Mouse (Mus musculus) liver, embryonic 13.5 days (tissue): ENCODE data around the gene Zfp286. TPM values are rescaled to one million over a fixed set of nuclear protein-coding genes. Genes with fewer than 3 reads are reported as not detected.

Source experiments
- polyA plus RNA-seq: library from polyadenylated mRNA; unstranded; fragments of >200 nt; fragmentation: Nextera tagmentation; extraction: Ambion mirVana; gene quantifications from 2 replicates; pipeline ENCODE4 v1.2.1, GENCODE M21; 2015

Gene Zfp286
- polyA plus RNA-seq, 1 experiment from 2014 or later, result 1.8 TPM

Other genes starting within 250 kb of the Zfp286 start
- gene Ubb, start 238.3 kb downstream of the Zfp286 start, polyA plus RNA-seq, result 1,519 and 1,558 TPM in 2 replicates
- gene Trpv2, start 215.0 kb downstream of the Zfp286 start, polyA plus RNA-seq, result 6.6 and 7.2 TPM in 2 replicates
- 1.3 and 1.4 TPM in 2 replicates for gene Lrrc75a, start 140.9 kb downstream of the Zfp286 start, polyA plus RNA-seq
- gene Mmgt2, start 140.8 kb downstream of the Zfp286 start, polyA plus RNA-seq, result 12.2 and 12.3 TPM in 2 replicates
- gene Zfp287, start 57.6 kb downstream of the Zfp286 start, polyA plus RNA-seq, result 0.47 and 0.57 TPM in 2 replicates
- gene Gm10428, start 36.4 kb downstream of the Zfp286 start, polyA plus RNA-seq, result not detected in 2 replicates
- gene Trim16, start 30.8 kb upstream of the Zfp286 start, polyA plus RNA-seq, result 0.65 and 0.73 TPM in 2 replicates
- gene Fbxw10, start 57.6 kb upstream of the Zfp286 start, polyA plus RNA-seq, result 0.03 and 0.07 TPM in 2 replicates
- 29.2 and 36.1 TPM in 2 replicates for gene Tvp23b, start 90.0 kb upstream of the Zfp286 start, polyA plus RNA-seq
- 0.16 TPM in 1 of 2 replicates, not detected in the other for gene Cdrt4, start 161.7 kb upstream of the Zfp286 start, polyA plus RNA-seq